Mouse (Mus musculus) cerebellum, adult 2 months (tissue): ENCODE measurements at regions not wholly inside any gene's neighbourhood (a gene's known extent, or its start where the extent isn't known, plus 50 kb on each side); places are given as distances from the start of the nearest gene placed in this dataset.

Experiments used
- CTCF ChIP-seq: fragments of 200-500 bp; IDR thresholded peaks from 2 replicates; pipeline ENCODE4 v1.5.1; 2011; ENCODE audit warnings: low read depth, mild to moderate bottlenecking, control low read depth, low read length, moderate library complexity, borderline replicate concordance; ENCODE audit not compliant: insufficient read depth
- POLR2A ChIP-seq: fragments of 200-500 bp; IDR thresholded peaks from 2 replicates; pipeline ENCODE4 v1.6.1; 2011; ENCODE audit warnings: low read length, control low read depth, borderline replicate concordance; ENCODE audit not compliant: insufficient read depth

DNA sequence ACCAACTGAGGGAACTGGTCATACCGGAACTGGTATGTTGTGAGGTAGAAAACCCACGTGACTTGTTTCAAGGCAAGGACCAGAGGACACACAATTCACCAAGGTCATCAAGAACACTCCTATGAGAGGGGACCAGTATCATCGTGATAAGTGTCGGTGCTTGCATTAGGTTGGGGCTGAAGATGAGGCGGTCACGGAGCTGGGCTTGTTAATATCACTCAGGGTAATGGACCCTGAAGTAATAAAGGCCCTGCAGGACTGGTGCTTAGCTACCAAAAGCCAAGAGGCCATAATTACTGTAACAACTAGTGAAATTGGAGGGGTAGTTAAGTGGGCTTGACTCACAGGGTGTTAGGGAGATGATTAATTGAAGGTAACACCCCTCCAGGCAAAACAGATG, 132.2 kb upstream of the Ccdc54 start:
- TF ChIP-seq CTCF (no peak), POLR2A (no peak)
